Mouse (Mus musculus): Measurements from ENCODE around the gene Ear1.
"Not testable (repeated sequence)": the region's sequence is repeated elsewhere in the genome, so short reads cannot be mapped to it uniquely, and the experiment has no call there.

DNA sequence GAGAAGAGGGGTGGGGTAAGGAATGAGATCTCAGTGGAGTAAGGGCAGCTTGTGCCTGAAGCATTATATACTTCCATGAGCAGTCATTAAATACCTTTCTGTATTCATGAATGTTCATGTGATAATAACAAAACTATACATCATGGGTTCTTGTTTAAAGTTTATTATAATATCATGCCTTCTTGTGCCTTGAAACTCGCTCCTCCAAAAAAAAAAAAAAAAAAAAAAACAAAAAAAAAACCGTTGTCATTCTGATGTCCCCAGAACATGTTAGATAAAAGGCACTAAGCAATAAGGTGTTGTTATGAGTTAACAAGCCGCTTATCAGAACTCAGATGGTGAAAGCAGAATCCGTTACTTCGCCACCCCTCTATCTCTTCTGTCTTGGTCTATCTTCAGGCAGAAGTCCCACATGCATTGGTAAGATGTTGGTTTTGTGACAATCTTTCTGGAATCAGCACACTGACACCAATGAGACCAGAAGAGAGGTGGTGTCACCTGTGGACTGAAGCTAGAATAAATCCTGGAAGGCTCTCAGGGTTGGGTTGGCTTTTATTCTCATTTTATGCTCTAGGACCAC lies 4.7 kb upstream of the Ear1 start:
- TF ChIP-seq CTCF (IDR thresholded peaks at IDR 0.05; ENCODE audit: low read depth); EP300 (optimal IDR thresholded peaks at IDR 0.05): not testable (repeated sequence)

Measured in stomach, postnatal 0 days (tissue).